ENCODE assay signal across 13 mouse cellular contexts in the genomic region with DNA sequence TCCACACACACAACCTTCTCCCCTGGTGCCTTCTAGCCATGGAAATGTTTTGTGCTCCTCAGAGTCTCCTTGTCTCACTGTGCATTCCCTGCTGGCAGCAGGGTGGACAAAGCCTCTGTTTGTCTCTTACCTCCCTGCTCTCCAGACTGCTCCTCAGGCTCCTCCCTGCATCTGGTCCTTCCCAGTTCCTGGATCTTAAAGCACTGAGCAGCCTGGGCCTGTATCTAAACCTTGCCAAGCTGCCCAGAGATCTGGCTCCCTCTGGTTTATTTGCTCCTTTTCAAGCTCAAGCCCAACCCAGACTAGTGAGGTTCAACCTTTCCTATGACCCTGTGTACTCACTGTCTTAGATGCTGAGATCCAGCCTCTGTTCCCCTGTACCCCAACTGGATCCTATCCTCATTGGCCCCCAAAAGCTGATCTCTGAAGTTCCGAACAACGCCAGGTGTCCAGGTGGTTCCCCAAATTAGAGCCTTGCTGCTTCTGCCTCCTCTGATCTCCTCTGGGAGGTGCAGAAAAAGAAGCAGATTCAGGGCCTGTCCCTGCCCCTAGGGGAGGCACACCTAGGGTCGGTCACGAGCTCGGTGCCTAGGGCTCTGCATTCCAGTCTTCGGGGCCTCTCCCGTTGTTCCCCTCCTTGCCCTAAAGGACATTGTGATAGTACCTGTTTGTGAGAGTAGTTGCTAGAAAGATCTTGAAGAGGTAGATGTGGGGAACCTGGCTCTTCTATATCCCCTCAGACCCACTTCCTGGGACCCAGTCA.
DNase-seq lines count a peak whose midpoint lies in the region; ATAC-seq and TF ChIP-seq lines count a peak whose summit lies in the region.
"Had no signal": no experiment of that assay in that cellular context is flagged by ENCODE, and none has a peak within 500 bp of the region (broad histone marks: within the 10 kb centered on the region; RNA-seq: fewer than 3 reads in every experiment).

No protein-coding gene starts in this region.

- H3K4me2 ChIP-seq in heart, embryonic 12.5 days, result no peak overlapping the region; the same call in 1 of the 2 replicates
- H3K4me2 ChIP-seq in limb, embryonic 12.5 days, result no peak overlapping the region
- no peak overlapping the region for H3K4me2 ChIP-seq in stomach, postnatal 0 days (replicated peaks; ENCODE audit: low read depth)
- H3K4me2 ChIP-seq: embryonic facial prominence, embryonic 13.5 days had no signal

- peak overlapping the region; percentile 26 for H3K9ac ChIP-seq in heart, embryonic 12.5 days
- H3K9ac ChIP-seq in limb, embryonic 12.5 days (replicated peaks), result no peak overlapping the region
- H3K9ac ChIP-seq in stomach, postnatal 0 days (ENCODE audit: low read length), result no peak overlapping the region
- H3K9ac ChIP-seq: embryonic facial prominence, embryonic 13.5 days had no signal

- TF ChIP-seq CTCF in stomach, postnatal 0 days (IDR thresholded peaks at IDR 0.05; ENCODE audit: low read depth), result no peak

- no peaks in the 10 kb centered on the region for H3K9me3 ChIP-seq in heart, embryonic 12.5 days (replicated peaks)
- H3K9me3 ChIP-seq in limb, embryonic 12.5 days, result no peaks in the 10 kb centered on the region
- no peaks in the 10 kb centered on the region for H3K9me3 ChIP-seq in limb, embryonic 10.5 days (replicated peaks)
- H3K9me3 ChIP-seq in stomach, postnatal 0 days (ENCODE audit: control insufficient read depth, low read length), result no peaks in the 10 kb centered on the region
- H3K9me3 ChIP-seq: embryonic facial prominence, embryonic 13.5 days had no signal

- ATAC-seq in heart, embryonic 12.5 days (ENCODE audit: insufficient number of reproducible peaks, low FRiP score), result no peak
- ATAC-seq in limb, embryonic 12.5 days (ENCODE audit: insufficient number of reproducible peaks, insufficient read depth, low FRiP score, low TSS enrichment, low read depth), result no peak
- no peak for ATAC-seq in stomach, postnatal 0 days (ENCODE audit: low FRiP score, low TSS enrichment)

- H3K27me3 ChIP-seq in heart, embryonic 12.5 days (replicated peaks), result no peaks in the 10 kb centered on the region
- H3K27me3 ChIP-seq in limb, embryonic 12.5 days, result no peaks in the 10 kb centered on the region
- no peaks in the 10 kb centered on the region for H3K27me3 ChIP-seq in limb, embryonic 10.5 days (ENCODE audit: low read depth, poor library complexity, severe bottlenecking)
- no peaks in the 10 kb centered on the region for H3K27me3 ChIP-seq in stomach, postnatal 0 days (ENCODE audit: control insufficient read depth, insufficient read depth, low read length)
- H3K27me3 ChIP-seq: embryonic facial prominence, embryonic 13.5 days had no signal

- no peak for TF ChIP-seq EP300 in stomach, postnatal 0 days (optimal IDR thresholded peaks at IDR 0.05)

- peak; percentile 62 for DNase-seq in cerebellum, adult 11-12 months
- no peak for DNase-seq in cerebellum, postnatal 25 days
- DNase-seq in heart, adult 9 months (ENCODE audit: low spot score in 2 of 2), result no peak
- no peak for DNase-seq in limb, embryonic 10.5 days (ENCODE audit: low spot score)
- DNase-seq in stomach, postnatal 0 days (ENCODE audit: low spot score), result no peak
- DNase-seq in kidney, adult 8-10 months, result no peak
- DNase-seq: adrenal gland, adult 2 months; kidney, postnatal 4 days; lung, adult 18-20 months had no signal

- H3K4me1 ChIP-seq in heart, embryonic 12.5 days (replicated peaks), result peaks cover 99% of the 10 kb centered on the region
- peaks cover 27% of the 10 kb centered on the region for H3K4me1 ChIP-seq in limb, embryonic 12.5 days (replicated peaks)
- H3K4me1 ChIP-seq in limb, embryonic 10.5 days, result peaks cover 31% of the 10 kb centered on the region
- 0 out of 2 replicates have a peak, but pooled peaks cover 2% of the 10 kb centered on the region for H3K4me1 ChIP-seq in stomach, postnatal 0 days (replicated peaks; ENCODE audit: control insufficient read depth, insufficient read depth)

- peak overlapping the region; percentile 95 for H3K27ac ChIP-seq in heart, embryonic 12.5 days (ENCODE audit: poor library complexity, severe bottlenecking)
- H3K27ac ChIP-seq in limb, embryonic 12.5 days, result peak overlapping the region; percentile 13; the same call in 1 of the 2 replicates
- no peak overlapping the region for H3K27ac ChIP-seq in limb, embryonic 10.5 days
- H3K27ac ChIP-seq in stomach, postnatal 0 days (replicated peaks), result peak overlapping the region; percentile 71
- H3K27ac ChIP-seq: embryonic facial prominence, embryonic 13.5 days had no signal

- no peak overlapping the region for H3K4me3 ChIP-seq in heart, embryonic 12.5 days
- H3K4me3 ChIP-seq in limb, embryonic 12.5 days (replicated peaks), result no peak overlapping the region
- no peak overlapping the region for H3K4me3 ChIP-seq in limb, embryonic 10.5 days
- H3K4me3 ChIP-seq in stomach, postnatal 0 days (ENCODE audit: low read depth, low read length), result no peak overlapping the region
- H3K4me3 ChIP-seq: embryonic facial prominence, embryonic 13.5 days had no signal

- H3K36me3 ChIP-seq in heart, embryonic 12.5 days, result peaks cover 14% of the 10 kb centered on the region
- H3K36me3 ChIP-seq in limb, embryonic 12.5 days, result peaks cover 93% of the 10 kb centered on the region
- H3K36me3 ChIP-seq in limb, embryonic 10.5 days, result peaks cover 92% of the 10 kb centered on the region
- peaks cover 4% of the 10 kb centered on the region for H3K36me3 ChIP-seq in stomach, postnatal 0 days (ENCODE audit: control insufficient read depth, insufficient read depth, low read length)
- H3K36me3 ChIP-seq: G1E had no signal

- 83% methylated on average over 7 of the region's 7 CpGs for WGBS in heart, embryonic 12.5 days
- 88% methylated on average over 7 of the region's 7 CpGs for WGBS in limb, embryonic 12.5 days
- 89% methylated on average over 7 of the region's 7 CpGs for WGBS in limb, embryonic 10.5 days
- WGBS in stomach, postnatal 0 days, result 81% methylated on average over 7 of the region's 7 CpGs
